Mouse (Mus musculus) layer of hippocampus, adult 2 months (tissue): ENCODE results near the gene Col17a1. TPM values are rescaled to one million over a fixed set of nuclear protein-coding genes. Genes with fewer than 3 reads are reported as not detected.

ENCODE experiments used
- DNase-seq, 2 experiments: peaks; one replicate each; pipeline ENCODE4 v3.0.0; 2022; ENCODE audit warnings: low spot score in 2 of 2
- H3K27ac ChIP-seq: fragments of 200-600 bp; 2 replicates; pipeline ENCODE4 v1.8.1; 2022
- H3K4me3 ChIP-seq: fragments of 200-600 bp; 2 replicates; pipeline ENCODE4 v1.8.1; 2022; ENCODE audit warnings: mild to moderate bottlenecking
- CTCF ChIP-seq: fragments of 200-600 bp; conservative IDR thresholded peaks from 2 replicates; pipeline ENCODE4 v1.8.1; 2022; ENCODE audit warnings: antibody characterized with exemption, mild to moderate bottlenecking, moderate library complexity
- total RNA-seq, 2 experiments: library from RNA; stranded (reverse); gene quantifications; 2 replicates each; pipeline ENCODE4 v1.2.3; 2021

Gene Col17a1
- total RNA-seq, 2 experiments from 2014 or later: not detected

GRCm38 (mm10) chr19:47700509-47700908 lies 8.6 kb upstream of the Col17a1 start:
- Histone ChIP-seq H3K27ac (no peak overlapping the region), H3K4me3 (no peak overlapping the region)
- DNase-seq: no peak
- TF ChIP-seq CTCF: no peak

GRCm38 (mm10) chr19:47699743-47700142 lies 7.8 kb upstream of the Col17a1 start:
- H3K4me3 ChIP-seq: no peak overlapping the region
- H3K27ac ChIP-seq: no peak overlapping the region
- DNase-seq: no peak
- TF ChIP-seq CTCF: no peak

GRCm38 (mm10) chr19:47698266-47698665 lies 6.4 kb upstream of the Col17a1 start:
- DNase-seq: no peak
- Histone ChIP-seq H3K27ac (no peak overlapping the region), H3K4me3 (no peak overlapping the region)
- TF ChIP-seq CTCF: no peak

- DNase-seq: no peak
- no peak overlapping the region for H3K4me3 ChIP-seq
- TF ChIP-seq CTCF: no peak
- H3K27ac ChIP-seq: no peak overlapping the region
These were observed 5.2 kb upstream of the Col17a1 start for GRCm38 (mm10) chr19:47697067-47697466.

GRCm38 (mm10) chr19:47696411-47696810 lies 4.5 kb upstream of the Col17a1 start:
- Histone ChIP-seq H3K4me3 (no peak overlapping the region), H3K27ac (no peak overlapping the region)
- DNase-seq: no peak
- TF ChIP-seq CTCF: no peak

DNA sequence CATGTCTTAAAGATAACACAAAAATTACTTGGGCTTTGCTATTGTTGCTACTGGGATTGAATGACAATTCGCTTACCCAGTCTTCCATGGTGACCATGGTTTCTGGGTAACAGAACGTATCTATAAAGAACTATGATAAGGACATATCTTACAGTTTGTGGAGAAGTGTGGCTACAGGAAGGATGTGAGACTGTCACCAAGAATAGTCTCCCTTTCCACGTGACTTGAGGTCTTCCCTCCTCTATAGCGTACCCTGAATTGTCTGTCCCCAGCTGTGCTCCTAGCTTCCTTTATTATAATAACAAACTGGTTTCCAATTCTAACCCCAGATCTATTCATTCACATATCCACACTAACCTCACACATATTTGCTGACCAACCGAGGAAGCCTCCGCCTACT lies 3.8 kb upstream of the Col17a1 start:
- H3K4me3 ChIP-seq: no peak overlapping the region
- no peak for TF ChIP-seq CTCF
- H3K27ac ChIP-seq: no peak overlapping the region
- DNase-seq: no peak

DNA sequence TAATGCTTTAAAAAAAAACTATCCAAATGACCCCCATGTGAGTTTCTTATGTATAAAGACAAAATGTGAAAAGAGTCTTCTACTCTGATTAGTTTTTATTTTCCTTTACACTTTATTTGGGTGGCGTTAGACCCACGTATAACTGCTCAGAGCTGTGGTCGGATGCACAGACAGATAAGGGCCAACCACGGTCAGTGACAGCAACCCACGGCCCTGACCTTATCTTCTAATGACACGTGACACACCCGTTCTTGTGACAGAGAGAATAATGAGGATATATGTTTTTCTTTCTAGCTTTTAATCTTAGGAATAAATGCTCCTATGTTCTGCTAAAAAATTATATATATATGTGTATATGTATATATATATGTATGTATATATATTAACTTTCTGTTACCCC lies 2.3 kb downstream of the Col17a1 start:
- DNase-seq: no peak
- no peak for TF ChIP-seq CTCF
- H3K4me3 ChIP-seq: no peak overlapping the region
- no peak overlapping the region for H3K27ac ChIP-seq

GRCm38 (mm10) chr19:47678675-47679074 lies 13.2 kb downstream of the Col17a1 start:
- Histone ChIP-seq H3K27ac (no peak overlapping the region), H3K4me3 (no peak overlapping the region)
- peak; percentile 30 to 41 for DNase-seq
- no peak for TF ChIP-seq CTCF

- peak in 1 of 2 experiments; percentile 39 for DNase-seq
- peak; percentile 75 for TF ChIP-seq CTCF
- Histone ChIP-seq H3K27ac (no peak overlapping the region), H3K4me3 (no peak overlapping the region)
These were observed 17.5 kb downstream of the Col17a1 start for GRCm38 (mm10) chr19:47674419-47674818.

DNA sequence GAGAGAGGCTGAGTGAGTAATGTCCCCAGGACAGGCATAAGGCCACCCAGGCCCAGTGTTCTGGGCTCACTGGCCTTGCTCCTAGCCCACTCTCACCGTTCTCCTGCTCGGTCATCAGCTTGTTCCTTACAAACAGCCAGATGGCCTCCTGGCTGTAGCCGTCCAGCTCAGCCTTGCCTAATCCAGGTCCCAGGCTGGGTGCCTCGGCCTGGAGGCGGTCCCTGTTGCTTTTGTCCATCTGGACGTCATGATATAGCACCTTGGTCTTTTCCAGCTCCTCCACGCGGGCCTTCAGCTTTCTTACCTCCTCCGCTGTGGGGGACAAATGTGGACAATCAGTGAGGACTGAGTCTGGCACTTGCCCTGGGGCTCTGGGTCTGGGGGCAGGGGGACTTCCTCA lies 23.5 kb downstream of the Col17a1 start:
- H3K27ac ChIP-seq: no peak overlapping the region
- no peak for TF ChIP-seq CTCF
- DNase-seq: no peak
- no peak overlapping the region for H3K4me3 ChIP-seq

DNA sequence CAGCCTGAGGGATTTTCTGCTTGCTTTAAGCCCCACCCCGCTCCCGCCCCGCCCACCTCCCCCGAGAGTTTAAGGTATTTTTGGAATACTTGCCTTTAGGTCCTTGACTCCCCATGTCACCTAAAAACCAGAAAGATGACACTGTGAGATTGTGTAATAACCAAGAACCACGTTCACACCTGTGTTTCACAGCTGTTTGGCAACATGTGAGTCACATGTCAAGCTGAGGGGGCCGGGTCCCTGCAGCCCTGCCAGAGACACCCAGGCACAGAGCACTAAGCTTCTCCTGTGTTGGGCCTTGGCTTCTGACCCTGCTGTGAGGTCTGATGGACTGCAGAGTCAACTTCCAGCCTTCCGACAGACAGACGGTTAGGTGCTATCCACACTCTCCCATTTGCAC lies 24.3 kb downstream of the Col17a1 start:
- DNase-seq: no peak
- H3K27ac ChIP-seq: no peak overlapping the region

GRCm38 (mm10) chr19:47659765-47660408 lies 32.0 kb downstream of the Col17a1 start:
- no peak for DNase-seq

More for the DNA sequence above, 24.3 kb downstream of the Col17a1 start:
- no peak overlapping the region for H3K4me3 ChIP-seq
- no peak for TF ChIP-seq CTCF

GRCm38 (mm10) chr19:47658914-47659535 lies 32.9 kb downstream of the Col17a1 start:
- DNase-seq: peak; percentile 61 to 64
- Histone ChIP-seq H3K27ac (no peak overlapping the region), H3K4me3 (no peak overlapping the region)
- peak; percentile 87 for TF ChIP-seq CTCF

More at GRCm38 (mm10) chr19:47659765-47660408, 32.0 kb downstream of the Col17a1 start:
- no peak overlapping the region for H3K27ac ChIP-seq
- TF ChIP-seq CTCF: no peak
- no peak overlapping the region for H3K4me3 ChIP-seq

DNA sequence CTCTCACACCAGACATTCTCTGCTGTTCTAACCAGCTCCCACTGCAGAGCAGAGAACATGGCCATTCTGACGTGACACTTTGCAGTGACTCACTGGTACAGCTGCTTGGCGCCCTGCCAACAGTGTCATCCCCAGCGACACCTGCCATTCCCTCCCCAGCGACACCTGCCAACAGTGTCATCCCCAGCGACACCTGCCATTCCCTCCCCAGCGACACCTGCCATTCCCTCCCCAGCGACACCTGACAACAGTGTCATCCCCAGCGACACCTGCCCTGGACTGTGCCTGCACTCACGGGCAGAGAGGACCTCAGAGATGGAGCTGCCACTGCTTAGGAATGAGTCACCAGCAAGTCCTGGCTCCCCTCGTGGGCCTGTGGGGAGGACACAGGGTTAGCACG lies 37.0 kb downstream of the Col17a1 start:
- Histone ChIP-seq H3K27ac (no peak overlapping the region), H3K4me3 (no peak overlapping the region)
- no peak for TF ChIP-seq CTCF
- no peak for DNase-seq
